Mouse (Mus musculus) forebrain, embryonic 11.5 days (tissue): ENCODE results near the gene Grm7. TPM values are rescaled to one million over a fixed set of nuclear protein-coding genes. Genes with fewer than 3 reads are reported as not detected.

ENCODE experiments used
- ATAC-seq: fragments of 200-750 bp; cut with Nextera tagmentation; replicated peaks from 2 replicates; pipeline ENCODE4 v1.8.0; 2017; ENCODE audit warnings: moderate TSS enrichment; ENCODE audit not compliant: low FRiP score
- DNase-seq: peaks from one replicate; pipeline ENCODE4 v3.0.0-alpha.2; 2017; ENCODE audit warnings: low spot score
- H3K27ac ChIP-seq: fragments of 300-500 bp; sonication (generic); 2 replicates; pipeline ENCODE4 v1.5.1; 2014; ENCODE audit warnings: low read depth, low read length
- H3K27me3 ChIP-seq: fragments of 300-500 bp; sonication (generic); 2 replicates; pipeline ENCODE4 v1.6.1; 2014; ENCODE audit warnings: mild to moderate bottlenecking, low read length, mixed read lengths; ENCODE audit not compliant: control insufficient read depth, insufficient read depth
- H3K36me3 ChIP-seq: fragments of 300-500 bp; sonication (generic); 2 replicates; pipeline ENCODE4 v1.6.1; 2014; ENCODE audit warnings: mild to moderate bottlenecking, low read length, moderate library complexity, mixed read lengths; ENCODE audit not compliant: control insufficient read depth, insufficient read depth
- H3K4me1 ChIP-seq: fragments of 300-500 bp; sonication (generic); replicated peaks from 2 replicates; pipeline ENCODE4 v1.6.1; 2014; ENCODE audit warnings: low read length, mixed read lengths; ENCODE audit not compliant: control insufficient read depth, insufficient read depth
- H3K4me2 ChIP-seq: fragments of 300-500 bp; sonication (generic); 2 replicates; pipeline ENCODE4 v1.6.1; 2014; ENCODE audit warnings: low read depth, mild to moderate bottlenecking, low read length, moderate library complexity, mixed read lengths; ENCODE audit not compliant: severe bottlenecking
- H3K4me3 ChIP-seq: fragments of 300-500 bp; sonication (generic); 2 replicates; pipeline ENCODE4 v1.5.1; 2014; ENCODE audit warnings: low read depth, low read length
- H3K9ac ChIP-seq: fragments of 300-500 bp; sonication (generic); 2 replicates; pipeline ENCODE4 v1.6.1; 2014; ENCODE audit warnings: low read length
- H3K9me3 ChIP-seq: fragments of 300-500 bp; sonication (generic); 2 replicates; pipeline ENCODE4 v1.6.1; 2016; ENCODE audit warnings: low read length, mixed read lengths; ENCODE audit not compliant: control insufficient read depth
- WGBS: fragments of 180-500 bp; shearing (Covaris S2); extraction: QIAGEN DNeasy Blood & Tissue Kit; methylation state at CpG from one replicate; pipeline ENCODE4 v1.1.7; 2014; 5-methylcytosine and 5-hydroxymethylcytosine counted together
- polyA plus RNA-seq: library from polyadenylated mRNA; unstranded; fragments of >200 nt; fragmentation: Nextera tagmentation; extraction: Ambion mirVana; gene quantifications from 2 replicates; pipeline ENCODE4 v1.2.1, GENCODE M21; 2014

The Grm7 gene
- polyA plus RNA-seq: 0.79 and 1.0 TPM in 2 replicates

- Histone ChIP-seq H3K9ac (peak within 1 kb of the TSS; percentile 49), H3K27ac (no peak within 1 kb of the TSS)
Measured at GRCm38 (mm10) chr6:110645411-110646361, at the start of gene Grm7. TSS of gene Grm7 (plus strand) at chr6:110645581.

GRCm38 (mm10) chr6:110645041-110645410, 355 bp upstream of the Grm7 start:
- H3K4me3 ChIP-seq: peak overlapping the region; percentile 50
- H3K36me3 ChIP-seq: no peaks in the 10 kb centered on the region
- DNase-seq (no peak), ATAC-seq (no peak; the same call in 1 of the 2 replicates)
- peaks cover 2% of the 10 kb centered on the region; the same call in 1 of the 2 replicates for H3K4me1 ChIP-seq
- H3K9ac ChIP-seq: peak overlapping the region; percentile 49
- peaks cover 24% of the 10 kb centered on the region for H3K27me3 ChIP-seq
- no peaks in the 10 kb centered on the region for H3K9me3 ChIP-seq
- no peak overlapping the region for H3K27ac ChIP-seq
- under 1% methylated on average over 7 of the region's 7 CpGs for WGBS
- peak overlapping the region; percentile 93 for H3K4me2 ChIP-seq

More at GRCm38 (mm10) chr6:110645411-110646361, at the start of gene Grm7:
- Histone ChIP-seq H3K36me3 (no peaks in the 10 kb centered on the region), H3K4me1 (peaks cover 2% of the 10 kb centered on the region; the same call in 1 of the 2 replicates), H3K4me3 (peak within 1 kb of the TSS; percentile 50), H3K27me3 (peaks cover 24% of the 10 kb centered on the region), H3K4me2 (peak within 1 kb of the TSS; percentile 93), H3K9me3 (no peaks in the 10 kb centered on the region)
- peak; percentile 78 for DNase-seq
- under 1% methylated on average over 56 of the region's 65 CpGs for WGBS
- peak; percentile 85 for ATAC-seq

GRCm38 (mm10) chr6:110646901-110647300, 1.5 kb downstream of the Grm7 start:
- Histone ChIP-seq H3K4me3 (peak overlapping the region; percentile 50; the same call in 1 of the 2 replicates), H3K4me2 (peak overlapping the region; percentile 93; the same call in 1 of the 2 replicates), H3K27me3 (peaks cover 24% of the 10 kb centered on the region), H3K27ac (no peak overlapping the region), H3K4me1 (peaks cover 2% of the 10 kb centered on the region; the same call in 1 of the 2 replicates), H3K36me3 (no peaks in the 10 kb centered on the region), H3K9ac (no peak overlapping the region), H3K9me3 (no peaks in the 10 kb centered on the region)
- DNase-seq: no peak
- ATAC-seq: no peak
- WGBS: 1% methylated on average over 12 of the region's 12 CpGs

GRCm38 (mm10) chr6:110649227-110649626, 3.8 kb downstream of the Grm7 start:
- no peak overlapping the region for H3K4me2 ChIP-seq
- H3K9ac ChIP-seq: no peak overlapping the region
- ATAC-seq (no peak), DNase-seq (no peak)
- no peak overlapping the region for H3K4me3 ChIP-seq
- WGBS: 90% methylated on average over 1 of the region's 1 CpGs
- H3K27ac ChIP-seq: no peak overlapping the region
- peaks cover 24% of the 10 kb centered on the region for H3K27me3 ChIP-seq
- H3K36me3 ChIP-seq: no peaks in the 10 kb centered on the region
- peaks cover 2% of the 10 kb centered on the region; the same call in 1 of the 2 replicates for H3K4me1 ChIP-seq
- no peaks in the 10 kb centered on the region for H3K9me3 ChIP-seq

GRCm38 (mm10) chr6:110653361-110654001, 8.1 kb downstream of the Grm7 start:
- WGBS: 70% methylated on average over 5 of the region's 5 CpGs

GRCm38 (mm10) chr6:110664436-110664835, 19.1 kb downstream of the Grm7 start:
- no peak overlapping the region for H3K4me3 ChIP-seq
- DNase-seq (no peak), ATAC-seq (no peak)
- H3K4me1 ChIP-seq: no peaks in the 10 kb centered on the region
- H3K36me3 ChIP-seq: no peaks in the 10 kb centered on the region
- no peak overlapping the region for H3K9ac ChIP-seq
- no peaks in the 10 kb centered on the region for H3K9me3 ChIP-seq
- no peak overlapping the region for H3K27ac ChIP-seq
- WGBS: 94% methylated on average over 1 of the region's 1 CpGs
- H3K27me3 ChIP-seq: no peaks in the 10 kb centered on the region
- H3K4me2 ChIP-seq: no peak overlapping the region

More at GRCm38 (mm10) chr6:110653361-110654001, 8.1 kb downstream of the Grm7 start:
- H3K27me3 ChIP-seq: no peaks in the 10 kb centered on the region
- ATAC-seq: no peak
- no peak overlapping the region for H3K4me2 ChIP-seq
- no peaks in the 10 kb centered on the region for H3K9me3 ChIP-seq
- DNase-seq: no peak
- H3K36me3 ChIP-seq: no peaks in the 10 kb centered on the region
- no peak overlapping the region for H3K4me3 ChIP-seq
- H3K4me1 ChIP-seq: no peaks in the 10 kb centered on the region
- H3K27ac ChIP-seq: no peak overlapping the region
- no peak overlapping the region for H3K9ac ChIP-seq

GRCm38 (mm10) chr6:110668447-110668846, 23.1 kb downstream of the Grm7 start:
- H3K27me3 ChIP-seq: no peaks in the 10 kb centered on the region
- 73% methylated on average over 5 of the region's 5 CpGs for WGBS
- H3K4me1 ChIP-seq: no peaks in the 10 kb centered on the region
- H3K36me3 ChIP-seq: no peaks in the 10 kb centered on the region
- no peaks in the 10 kb centered on the region for H3K9me3 ChIP-seq
- H3K27ac ChIP-seq: no peak overlapping the region
- H3K4me3 ChIP-seq: no peak overlapping the region
- no peak overlapping the region for H3K9ac ChIP-seq
- no peak for ATAC-seq
- no peak for DNase-seq
- no peak overlapping the region for H3K4me2 ChIP-seq

- no peak overlapping the region for H3K4me3 ChIP-seq
- H3K27ac ChIP-seq: no peak overlapping the region
- DNase-seq: no peak
- no peaks in the 10 kb centered on the region for H3K9me3 ChIP-seq
- 85% methylated on average over 1 of the region's 1 CpGs for WGBS
- H3K4me2 ChIP-seq: no peak overlapping the region
- no peaks in the 10 kb centered on the region for H3K4me1 ChIP-seq
- no peaks in the 10 kb centered on the region for H3K36me3 ChIP-seq
- H3K9ac ChIP-seq: no peak overlapping the region
- no peak for ATAC-seq
- H3K27me3 ChIP-seq: no peaks in the 10 kb centered on the region
Measured at GRCm38 (mm10) chr6:110690954-110691353, 45.6 kb downstream of the Grm7 start.
